Mouse (Mus musculus): ENCODE results near the gene Gse1.
A peak's percentile ranks its signal among the peaks of the same experiment; 100 is the strongest.

Gse1 gene

DNA sequence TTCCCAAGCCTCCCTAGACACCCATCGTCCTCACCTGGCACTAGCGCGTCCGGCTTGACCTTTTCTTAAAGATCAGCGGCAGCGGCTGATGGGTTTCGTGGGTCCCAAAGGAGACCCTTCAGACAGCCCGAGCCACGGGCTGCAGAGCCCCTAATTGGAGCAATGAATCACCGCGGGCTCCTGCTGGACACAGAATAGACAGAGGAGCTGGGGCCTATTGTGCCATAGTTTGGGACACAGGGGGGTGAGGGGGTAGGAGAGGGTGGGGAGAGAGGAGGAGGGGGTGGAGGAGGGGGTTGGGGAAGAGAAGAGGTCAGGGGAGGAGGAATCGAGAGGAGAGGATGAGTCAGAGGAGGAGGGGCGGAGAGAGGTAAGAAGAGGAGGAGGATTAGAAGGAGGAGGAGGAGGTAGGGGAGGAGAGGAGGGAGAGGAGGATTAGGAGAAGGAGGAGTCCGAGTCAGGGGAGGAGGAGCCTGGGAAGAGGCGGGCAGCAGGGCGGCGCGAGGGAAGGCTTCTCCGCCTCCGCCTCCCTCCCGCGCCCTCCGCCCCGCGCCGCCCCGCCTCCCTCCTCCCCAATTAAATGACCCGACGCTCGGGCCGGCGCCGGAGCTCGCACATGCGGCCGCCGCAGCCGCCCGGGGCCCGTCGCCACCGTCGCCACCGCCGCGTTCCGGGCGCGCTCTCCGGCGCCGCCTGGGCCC is at the start of gene Gse1:
Gene Gse1 (plus strand): TSS at position 566 of the 701 bp plus-strand sequence.
- peak; percentile 95 for DNase-seq

DNA sequence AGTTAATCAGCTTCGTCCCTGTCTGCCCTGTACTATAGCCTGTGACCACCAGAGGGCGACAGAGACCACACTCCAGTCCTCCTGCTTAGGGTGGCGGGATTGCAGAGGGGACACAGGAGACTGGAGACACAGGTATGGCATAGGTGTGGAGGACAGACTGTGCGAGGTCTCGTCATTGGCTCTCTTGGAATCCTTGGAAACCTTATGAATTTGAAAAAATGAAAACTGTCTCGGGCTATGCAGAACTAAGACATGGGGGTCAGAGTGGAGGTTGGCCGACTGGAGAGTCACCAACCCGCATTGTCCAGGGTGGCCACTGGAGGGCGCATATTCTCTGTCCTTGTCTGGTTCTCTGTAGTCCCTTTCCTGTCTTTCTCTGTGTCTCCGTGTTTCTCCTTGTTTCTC is 49.2 kb upstream of the Gse1 start:
- DNase-seq = peak; percentile 92

DNA sequence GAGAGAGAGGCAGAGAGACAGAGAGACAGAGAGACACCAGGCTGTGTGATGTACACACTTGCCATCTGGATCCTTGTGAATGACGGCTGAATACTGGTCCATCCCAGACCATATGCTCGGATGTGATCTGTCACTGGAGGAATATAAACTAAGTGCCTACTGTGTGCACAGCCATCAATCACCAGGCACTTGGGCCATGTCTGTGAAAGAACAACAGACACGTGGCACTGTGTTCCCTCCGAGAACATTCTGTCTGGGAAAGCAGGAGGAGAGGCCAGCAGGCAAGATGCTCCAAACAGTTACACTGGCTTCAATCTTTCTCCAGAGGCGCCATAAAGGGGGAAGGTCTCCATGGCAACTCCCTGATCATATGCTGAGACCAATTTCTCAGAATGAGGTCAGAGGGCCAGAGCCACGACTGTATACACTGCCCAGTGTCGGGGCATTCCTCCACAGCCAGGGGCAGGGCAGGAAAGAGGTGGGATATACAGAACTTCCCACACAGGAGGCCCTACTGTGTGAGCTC is 47.7 kb upstream of the Gse1 start:
- DNase-seq = peak; percentile 79

DNA sequence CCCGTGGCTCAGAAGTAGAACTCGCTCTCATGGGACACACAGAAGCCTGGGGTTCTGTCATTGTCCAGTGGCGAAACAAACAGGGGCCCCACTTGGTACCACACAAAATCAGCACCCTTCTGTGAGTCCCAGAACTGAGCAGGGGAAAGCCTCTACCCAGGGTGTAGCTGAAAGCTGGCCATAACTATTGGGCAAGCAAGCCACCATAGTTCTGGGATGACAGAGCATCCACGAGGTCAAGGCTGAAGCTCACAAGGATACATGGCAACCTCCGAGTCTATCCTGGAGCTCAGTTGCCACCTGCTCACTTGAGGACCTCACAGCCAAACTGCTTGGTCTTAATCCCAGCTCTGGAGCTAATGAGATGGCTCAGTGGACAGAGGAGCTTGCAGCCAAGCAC is 47.0 kb upstream of the Gse1 start:
- DNase-seq = no peak

DNA sequence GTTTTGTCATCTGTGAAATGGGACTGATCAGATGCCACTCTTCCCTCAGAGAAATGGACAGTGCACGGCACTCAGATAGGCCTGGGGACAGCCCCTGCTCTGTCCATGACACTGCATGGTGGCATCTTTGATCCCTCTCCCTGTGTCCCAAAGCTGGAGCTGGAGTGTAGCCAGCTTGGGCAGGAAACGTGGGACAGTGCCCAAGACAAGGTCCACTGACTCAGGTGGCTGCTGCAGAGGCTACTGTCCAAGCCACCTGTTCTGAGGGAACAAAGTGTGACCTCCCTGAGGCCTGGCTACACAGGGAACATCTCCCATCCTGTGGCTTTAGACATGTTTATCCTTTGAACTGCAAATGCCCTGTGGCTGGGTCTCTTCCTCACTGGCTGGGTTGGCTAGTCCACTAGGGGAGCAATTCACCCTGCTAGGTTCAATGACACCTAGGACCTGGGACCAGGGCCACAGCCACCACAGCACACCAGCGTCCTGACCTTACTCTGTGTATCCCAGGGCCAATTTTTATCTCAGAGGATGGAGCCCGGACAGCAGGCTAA is 46.3 kb upstream of the Gse1 start:
- no peak for DNase-seq

DNA sequence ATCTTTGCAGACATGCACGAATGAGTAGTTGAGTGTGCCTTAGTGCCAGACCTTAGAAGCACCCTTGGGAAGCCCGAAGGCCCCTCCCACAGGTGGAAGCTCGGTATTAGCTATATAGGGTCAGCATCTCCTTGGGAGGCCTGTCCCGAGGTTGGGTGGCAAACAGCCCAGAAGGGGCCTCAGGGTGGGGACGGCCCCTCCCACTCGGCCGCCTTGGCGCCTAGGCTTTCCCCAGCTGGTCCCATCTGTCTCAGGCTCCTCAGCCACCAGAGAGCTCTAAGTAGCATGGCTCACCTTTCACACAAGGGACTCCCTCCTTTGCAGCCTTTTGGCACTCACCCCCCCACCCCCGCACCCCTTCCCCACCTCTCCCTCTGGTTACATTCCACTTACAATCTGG is 43.9 kb upstream of the Gse1 start:
- DNase-seq = peak; percentile 52

DNA sequence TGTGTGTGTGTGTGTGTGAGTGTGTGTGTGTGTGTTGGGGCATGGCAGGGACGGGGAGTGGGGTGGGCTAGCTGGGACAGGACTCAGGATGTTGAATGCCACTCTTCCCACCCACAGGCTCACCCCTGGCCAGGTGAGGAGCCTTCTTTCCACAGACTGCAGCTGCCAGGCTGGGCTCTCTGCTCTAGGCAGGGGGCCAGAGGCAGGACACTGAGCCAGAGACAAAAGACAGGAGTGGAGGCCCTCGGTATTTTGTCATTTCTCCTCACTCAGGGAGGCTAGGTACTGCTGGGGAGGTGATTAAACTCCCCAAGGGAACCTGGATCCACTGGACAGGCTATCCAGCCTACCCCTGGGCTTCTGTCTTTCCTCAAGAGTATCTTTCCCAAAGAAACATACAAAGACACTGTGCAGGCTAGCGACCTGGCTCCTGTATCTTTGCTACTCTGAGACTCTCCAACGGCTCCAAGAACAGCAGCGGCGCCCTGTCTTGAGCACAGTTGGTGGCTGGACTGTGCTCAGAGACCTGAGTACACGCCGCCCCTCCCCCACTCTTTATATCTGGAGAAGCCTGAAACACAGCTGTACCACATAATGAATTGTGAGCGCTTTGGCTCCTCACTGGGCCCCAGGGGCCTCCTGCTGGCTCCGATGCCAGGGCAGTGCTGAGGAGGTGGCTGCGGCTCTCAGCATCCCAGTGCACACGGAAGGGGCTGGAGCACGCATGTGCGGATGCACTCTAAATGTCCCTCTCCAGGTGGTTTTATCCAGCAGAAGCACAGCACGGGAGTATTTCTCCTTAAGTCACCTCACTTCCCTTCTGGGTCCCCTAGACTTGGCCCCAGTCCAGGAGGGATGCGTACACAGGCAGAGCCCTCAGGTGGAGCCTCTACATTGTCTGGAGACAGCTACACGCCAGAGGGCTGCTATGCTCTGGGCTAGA is 43.1 kb upstream of the Gse1 start:
- DNase-seq = peak; percentile 73

DNA sequence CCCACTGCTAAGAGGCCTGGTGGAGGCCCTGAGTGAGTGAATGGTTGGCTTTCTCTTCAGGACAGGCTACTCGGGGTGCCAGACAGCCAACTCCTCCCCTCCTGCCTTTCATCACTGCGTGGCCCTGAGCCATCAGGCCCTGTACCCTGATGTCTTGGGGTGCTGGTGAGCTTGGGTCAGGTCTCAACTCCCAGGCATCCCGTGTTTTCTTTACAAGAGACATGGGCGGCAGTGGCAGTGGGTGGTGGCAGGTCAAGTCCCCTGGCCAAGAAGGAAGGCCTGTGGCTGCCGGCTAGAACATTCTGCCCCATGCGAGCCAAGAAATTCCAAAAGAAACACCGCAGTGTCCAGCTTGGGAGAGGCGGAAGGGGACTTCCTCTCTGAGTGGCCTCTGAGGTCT is 41.8 kb upstream of the Gse1 start:
- no peak for DNase-seq

DNA sequence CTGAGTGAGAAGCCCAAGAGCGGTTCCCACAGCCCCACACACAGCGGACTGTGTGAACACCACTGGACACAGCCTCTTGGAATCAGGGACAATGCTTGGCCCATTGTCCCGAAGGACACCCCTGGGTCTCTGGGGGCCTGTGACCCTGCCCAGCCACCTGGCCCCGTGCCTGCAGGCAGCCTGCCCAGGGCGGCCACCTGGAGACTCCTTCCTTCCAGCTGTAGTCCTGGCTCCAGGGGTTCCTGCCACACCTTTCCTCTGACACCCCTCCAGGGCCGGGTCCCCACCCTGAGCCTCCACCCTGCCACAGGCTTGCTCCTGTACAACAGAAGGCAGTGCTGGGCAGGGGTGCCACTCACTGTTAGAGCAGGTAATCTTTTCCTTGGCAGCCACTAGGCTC is 39.7 kb upstream of the Gse1 start:
- no peak for DNase-seq

DNA sequence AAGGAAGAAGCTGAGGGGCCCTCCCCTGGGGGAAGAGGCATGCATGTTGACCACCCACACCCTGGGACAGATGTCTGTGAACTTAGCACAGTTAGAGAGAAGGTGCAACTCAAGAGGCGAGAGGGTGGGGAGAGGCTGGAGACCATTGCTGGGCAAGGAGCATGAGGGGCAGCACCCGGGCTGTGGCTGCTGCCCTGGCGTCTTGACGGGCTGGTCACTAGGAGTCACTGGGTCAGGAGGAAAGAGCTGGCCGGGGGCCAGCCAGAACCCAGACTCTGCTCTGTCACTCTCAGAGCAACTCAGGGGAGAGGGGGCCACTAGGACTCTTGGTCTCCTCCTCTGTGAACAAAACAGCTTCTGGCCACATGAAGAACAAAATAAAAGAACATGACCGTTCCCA is 38.8 kb upstream of the Gse1 start:
- DNase-seq = no peak

DNA sequence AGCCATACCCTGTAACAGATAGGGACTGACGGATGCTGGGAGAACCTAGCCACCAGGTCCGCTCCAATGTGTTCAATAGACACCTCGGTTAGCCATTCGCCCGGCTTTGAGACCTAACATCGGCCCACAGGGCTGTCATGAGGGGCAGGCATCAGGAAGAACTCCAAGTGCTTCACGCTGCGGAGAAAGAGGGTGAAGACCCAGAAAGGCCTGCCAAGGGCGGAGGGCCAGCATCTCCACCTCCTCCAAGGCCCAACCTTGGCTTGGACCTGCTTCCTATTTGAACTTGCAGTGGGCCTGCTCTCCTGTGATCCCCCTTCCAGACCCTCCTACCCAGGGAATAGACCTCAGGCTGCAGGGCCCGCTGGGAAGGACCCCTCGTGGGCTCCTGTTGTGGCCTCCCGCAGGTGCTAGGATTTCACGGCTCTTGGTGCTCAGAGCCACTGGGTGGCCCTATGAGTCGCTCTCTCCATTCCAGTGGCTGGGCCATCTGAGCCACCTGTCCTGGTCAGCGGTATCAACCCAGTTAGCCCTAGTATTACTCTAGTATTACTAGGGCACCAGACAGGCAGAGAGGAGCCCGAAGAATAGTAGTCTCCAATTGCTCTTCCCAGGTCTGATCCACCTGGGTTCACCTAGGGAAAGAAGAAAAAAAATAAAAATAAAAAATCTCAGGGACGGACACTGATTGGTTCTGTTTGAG is 38.0 kb upstream of the Gse1 start:
- DNase-seq = no peak

DNA sequence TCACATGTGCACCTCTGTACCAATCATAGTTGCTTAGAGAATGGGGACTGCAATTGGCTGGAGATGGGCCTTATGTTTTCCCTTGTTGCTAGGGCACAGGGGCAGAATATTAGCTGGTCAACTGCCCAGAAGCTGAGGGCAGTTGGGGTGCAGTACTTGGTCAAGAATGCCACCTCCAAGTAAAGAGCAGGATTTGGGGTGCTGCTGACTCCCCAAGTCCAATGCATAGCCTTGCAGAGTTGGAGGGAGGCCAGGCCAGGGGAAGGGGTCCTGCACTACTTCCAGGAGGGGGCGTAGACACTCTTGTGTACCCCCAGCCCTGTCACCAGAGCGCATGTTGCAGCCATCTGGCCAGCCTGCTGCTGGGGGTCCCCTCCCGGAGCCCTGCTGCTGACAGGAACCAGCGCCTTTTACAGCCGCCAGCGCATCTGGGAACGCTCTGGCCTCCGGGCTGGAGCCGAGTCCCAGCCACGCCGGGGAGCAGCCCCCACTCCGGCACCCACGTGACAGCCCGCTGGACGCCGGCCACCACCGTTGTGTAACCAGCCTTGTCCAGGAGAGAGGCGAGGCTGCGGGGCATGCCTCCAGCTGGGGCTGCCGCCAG is 37.3 kb upstream of the Gse1 start:
- peak; percentile 81 for DNase-seq

DNA sequence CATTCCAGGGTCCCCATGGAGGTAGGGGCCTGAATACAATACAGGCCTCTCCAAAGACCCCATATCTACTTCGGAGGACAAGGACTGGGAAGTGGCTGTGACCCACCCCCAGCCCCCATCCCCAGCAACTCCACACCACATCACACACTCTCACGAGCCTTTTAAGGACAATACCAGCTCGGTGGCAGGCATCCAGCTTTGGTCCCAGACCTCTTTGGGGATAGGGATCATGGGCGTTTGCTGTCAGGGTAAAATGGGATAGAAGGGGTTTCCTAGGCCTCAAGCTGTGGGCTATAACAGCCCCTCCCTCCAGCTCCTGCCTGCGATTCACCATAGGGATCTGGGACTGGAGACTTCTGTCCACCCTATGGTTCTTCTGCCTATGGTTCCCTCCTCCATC is 36.6 kb upstream of the Gse1 start:
- no peak for DNase-seq

DNA sequence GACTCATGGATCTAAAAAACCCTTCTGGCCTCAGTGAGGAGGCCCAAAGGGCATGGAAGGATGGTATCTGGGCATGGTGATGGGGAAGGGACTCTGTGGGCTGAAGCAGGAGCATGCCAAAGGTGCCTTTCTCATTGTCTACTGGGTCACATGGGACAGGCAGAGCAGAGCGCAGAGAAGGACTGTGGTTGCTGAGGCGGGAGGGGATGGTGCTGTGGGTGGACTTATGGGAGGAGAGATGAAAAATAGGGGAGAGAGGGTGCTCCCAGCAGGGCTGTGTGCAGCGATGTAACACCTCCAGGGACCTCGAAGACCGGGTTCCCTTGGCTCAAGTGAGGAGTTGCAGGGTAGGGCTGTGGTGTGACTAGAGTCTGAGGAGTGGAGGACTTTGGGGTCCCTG is 36.1 kb upstream of the Gse1 start:
- no peak for DNase-seq

DNA sequence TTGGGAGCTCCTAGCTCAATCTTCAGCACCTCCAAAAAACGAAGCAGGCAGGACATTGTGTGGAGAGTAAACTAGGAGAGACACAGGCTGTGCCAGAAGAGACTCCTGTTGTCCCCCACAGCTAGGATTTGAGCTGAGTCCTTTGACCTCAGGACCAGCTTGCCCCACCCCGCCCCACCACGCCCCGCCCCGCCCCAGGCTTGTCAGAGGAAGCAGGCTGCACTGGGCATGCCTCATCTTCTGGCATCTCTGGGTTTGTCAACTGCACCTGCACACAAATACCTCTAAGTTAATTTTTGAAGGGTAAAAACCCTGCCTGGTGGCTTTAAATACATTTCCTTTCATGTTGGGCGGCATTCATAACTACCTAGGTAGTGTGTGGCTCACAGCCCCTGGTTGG is 26.9 kb upstream of the Gse1 start:
- no peak for DNase-seq

DNA sequence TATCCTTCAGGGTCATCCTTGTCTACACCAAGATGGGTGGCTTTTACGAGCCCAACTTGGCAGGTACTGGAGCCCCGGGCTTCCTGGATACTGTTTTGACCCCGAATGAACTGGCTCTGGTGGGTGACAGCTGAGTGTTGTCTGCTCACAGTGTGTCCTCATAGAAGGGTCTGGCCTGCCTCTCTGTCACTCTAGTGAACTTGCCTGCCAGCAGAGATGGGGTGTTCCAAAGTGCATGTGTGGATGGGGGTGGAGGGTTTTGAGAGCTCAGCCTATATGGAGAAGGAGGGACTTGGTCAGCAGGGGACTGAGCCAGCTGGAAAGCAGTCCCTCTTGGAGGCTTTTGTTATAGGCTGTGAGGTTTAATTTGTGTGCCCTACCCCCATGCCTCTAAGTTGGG is 25.7 kb upstream of the Gse1 start:
- no peak for DNase-seq

DNA sequence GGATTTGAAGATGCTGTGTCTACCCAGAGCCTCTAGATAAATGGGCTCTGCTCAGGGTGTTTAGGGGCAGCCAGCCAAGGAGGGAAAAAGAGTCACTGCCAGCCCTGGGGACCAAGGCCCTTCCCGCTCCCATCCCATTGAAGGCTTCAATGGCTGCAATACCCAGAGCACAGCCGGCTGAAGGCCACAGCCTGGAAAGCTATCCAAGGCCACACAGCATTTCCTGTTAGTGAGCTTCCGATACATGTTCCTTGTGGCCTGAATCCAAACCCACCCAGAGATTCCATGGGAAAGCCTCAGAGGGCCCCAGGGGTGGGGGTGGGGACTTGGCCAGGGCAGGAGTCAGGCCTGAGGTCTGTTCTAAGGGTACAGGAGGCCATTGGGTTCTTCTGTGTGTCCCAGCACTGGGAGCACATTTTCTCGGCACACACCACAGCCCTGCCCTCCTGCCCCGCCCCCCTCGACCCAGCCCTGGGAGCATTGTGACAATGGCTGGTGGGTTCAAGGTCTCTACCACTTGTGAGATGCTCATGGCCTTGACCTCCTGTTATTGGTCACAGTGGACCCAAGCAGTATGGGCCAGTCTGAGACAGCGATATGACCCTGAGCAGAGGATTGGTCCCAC is 23.4 kb upstream of the Gse1 start:
- DNase-seq = no peak

DNA sequence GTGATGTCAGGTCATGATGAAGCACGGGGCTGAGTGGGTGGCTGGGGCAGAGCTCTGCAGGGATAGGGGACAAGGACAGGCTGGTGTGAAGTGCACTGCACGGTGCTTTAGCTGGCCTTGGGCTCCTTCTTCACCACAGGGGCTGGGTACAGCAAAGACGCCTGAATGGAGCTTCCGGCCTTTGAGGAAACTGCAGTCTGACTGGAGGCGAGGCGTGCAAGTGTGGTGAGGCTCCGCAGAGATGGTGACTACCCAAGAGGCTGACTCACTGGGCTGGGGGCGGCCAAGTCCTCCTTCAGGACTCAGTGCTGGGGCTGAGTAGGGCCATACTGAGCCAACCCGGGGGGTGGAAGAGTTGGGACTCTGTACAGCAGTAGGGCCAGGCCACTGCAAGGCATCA is 22.3 kb upstream of the Gse1 start:
- DNase-seq = no peak

DNA sequence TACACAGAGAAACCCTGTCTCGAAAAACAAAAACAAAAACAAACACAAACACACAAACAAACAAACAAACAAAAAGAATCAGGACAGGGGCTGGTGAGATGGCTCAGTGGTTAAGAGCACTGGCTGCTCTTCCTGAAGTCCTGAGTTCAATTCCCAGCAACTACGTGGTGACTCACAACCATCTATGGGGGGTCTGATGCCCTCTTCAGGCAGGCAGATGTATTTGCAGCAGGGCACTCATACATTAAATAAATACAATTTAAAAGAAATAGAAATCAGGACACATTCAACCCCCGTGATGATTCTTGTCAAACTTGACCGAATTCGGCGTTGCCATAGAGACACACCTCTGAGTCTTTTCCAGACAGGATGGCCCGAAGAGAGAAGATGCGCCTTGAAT is 20.9 kb upstream of the Gse1 start:
- no peak for DNase-seq

DNA sequence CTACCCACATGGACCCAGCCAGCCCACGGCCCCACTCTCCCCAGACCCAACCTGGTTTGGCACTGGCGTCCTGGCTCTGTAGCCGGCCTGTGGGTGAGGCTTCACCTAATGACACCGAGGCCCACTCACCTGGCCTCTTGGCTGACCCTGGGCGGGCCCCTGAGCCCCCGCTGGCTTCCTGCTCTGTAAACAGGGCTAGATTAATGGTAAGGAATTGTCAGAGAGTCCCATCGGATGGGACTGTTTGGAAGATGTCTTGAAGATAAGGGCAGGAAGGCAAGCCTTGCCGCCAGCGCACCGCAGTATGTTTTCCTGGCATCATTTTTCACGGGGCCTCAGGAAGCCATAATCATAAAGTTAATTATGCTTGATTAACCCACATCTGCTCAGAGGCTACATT is 20.1 kb upstream of the Gse1 start:
- DNase-seq = no peak

DNA sequence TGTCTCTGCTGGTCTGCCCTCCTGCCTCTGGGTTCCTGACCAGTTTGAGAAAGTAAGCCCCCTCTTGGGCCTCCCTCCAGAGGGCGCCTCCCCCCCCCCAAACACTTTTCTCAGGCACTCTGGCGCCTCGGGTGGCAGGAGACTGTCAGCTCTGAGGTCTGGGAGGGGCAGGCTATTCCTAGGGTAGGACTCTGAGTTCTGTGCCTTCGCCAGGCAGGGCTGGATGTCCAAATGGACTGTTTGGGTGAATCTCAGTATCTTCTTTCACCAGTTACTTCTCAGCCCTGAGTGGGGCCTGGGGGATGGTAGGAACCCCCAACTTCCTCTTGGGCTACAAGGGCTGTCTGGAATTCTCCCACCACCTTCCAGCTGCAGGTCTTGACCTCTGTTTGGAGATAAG is 16.9 kb upstream of the Gse1 start:
- peak; percentile 73 for DNase-seq

DNA sequence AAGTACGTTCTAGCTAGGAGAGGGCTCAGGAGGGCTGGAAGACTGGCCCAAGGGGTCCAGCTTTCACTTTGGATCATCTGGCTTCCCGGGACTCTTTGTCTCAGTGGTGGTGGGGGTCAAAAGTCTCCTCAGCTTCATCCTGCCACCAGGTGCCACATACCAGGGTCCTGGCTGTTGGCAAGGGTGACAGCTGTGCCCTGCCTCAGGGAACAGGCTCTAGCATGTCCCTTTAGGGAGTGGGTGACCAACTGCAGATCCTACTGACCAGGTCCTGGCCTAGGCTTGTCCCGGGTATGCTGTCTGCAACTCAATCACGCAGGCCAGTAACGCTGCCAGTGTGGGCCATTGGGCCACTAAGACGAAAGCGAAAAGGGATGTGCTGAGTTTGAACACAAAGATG is 15.7 kb upstream of the Gse1 start:
- no peak for DNase-seq

Data from retina, postnatal 1 day (tissue).